Mouse (Mus musculus) neural tube, embryonic 15.5 days (tissue): Measurements from ENCODE around the gene Amz2. TPM values are rescaled to one million over a fixed set of nuclear protein-coding genes. Genes with fewer than 3 reads are reported as not detected.
"Not testable (repeated sequence)": the region's sequence is repeated elsewhere in the genome, so short reads cannot be mapped to it uniquely, and the experiment has no call there.

Source experiments
- ATAC-seq: fragments of 200-750 bp; cut with Nextera tagmentation; 2 replicates; pipeline ENCODE4 v1.8.0; 2017; ENCODE audit warnings: mild to moderate bottlenecking, moderate TSS enrichment, moderate library complexity; ENCODE audit not compliant: low FRiP score
- H3K27ac ChIP-seq: fragments of 300-500 bp; sonication (generic); replicated peaks from 2 replicates; pipeline ENCODE4 v1.5.1; 2015; ENCODE audit warnings: mild to moderate bottlenecking, inconsistent platforms
- H3K27me3 ChIP-seq: fragments of 300-500 bp; sonication (generic); replicated peaks from 2 replicates; pipeline ENCODE4 v1.6.1; 2015; ENCODE audit warnings: inconsistent platforms
- H3K36me3 ChIP-seq: fragments of 300-500 bp; sonication (generic); 2 replicates; pipeline ENCODE4 v1.6.1; 2015; ENCODE audit warnings: inconsistent platforms
- H3K4me1 ChIP-seq: fragments of 300-500 bp; sonication (generic); 2 replicates; pipeline ENCODE4 v1.6.1; 2015; ENCODE audit warnings: inconsistent platforms
- H3K4me2 ChIP-seq: fragments of 300-500 bp; sonication (generic); 2 replicates; pipeline ENCODE4 v1.6.1; 2015; ENCODE audit warnings: inconsistent platforms, mild to moderate bottlenecking, moderate library complexity
- H3K4me3 ChIP-seq: fragments of 300-500 bp; sonication (generic); replicated peaks from 2 replicates; pipeline ENCODE4 v1.5.1; 2015; ENCODE audit warnings: mild to moderate bottlenecking, inconsistent platforms
- H3K9ac ChIP-seq: fragments of 300-500 bp; sonication (generic); replicated peaks from 2 replicates; pipeline ENCODE4 v1.6.1; 2015; ENCODE audit warnings: mild to moderate bottlenecking, inconsistent platforms
- H3K9me3 ChIP-seq: fragments of 300-500 bp; sonication (generic); replicated peaks from 2 replicates; pipeline ENCODE4 v1.6.1; 2016; ENCODE audit warnings: inconsistent platforms
- WGBS: fragments of 180-500 bp; shearing (Covaris S2); methylation state at CpG from one replicate; pipeline ENCODE4 v1.1.7; 2015; ENCODE audit warnings: mixed read lengths; 5-methylcytosine and 5-hydroxymethylcytosine counted together
- polyA plus RNA-seq: library from polyadenylated mRNA; unstranded; fragments of >200 nt; fragmentation: Nextera tagmentation; extraction: Ambion mirVana; gene quantifications from 2 replicates; pipeline ENCODE4 v1.2.1, GENCODE M21; 2015

Amz2 gene
- polyA plus RNA-seq, 1 experiment from 2014 or later = 50.1 TPM

- H3K27ac ChIP-seq = no peak overlapping the region
- no peak overlapping the region for H3K4me2 ChIP-seq
- H3K9me3 ChIP-seq = no peaks in the 10 kb centered on the region
- ATAC-seq = no peak
- H3K4me1 ChIP-seq = no peaks in the 10 kb centered on the region
- WGBS = 85% methylated on average over 15 of the region's 15 CpGs
- H3K27me3 ChIP-seq = no peaks in the 10 kb centered on the region
- H3K36me3 ChIP-seq = no peaks in the 10 kb centered on the region
- H3K9ac ChIP-seq = no peak overlapping the region
- H3K4me3 ChIP-seq = no peak overlapping the region
Observed at GRCm38 (mm10) chr11:109485398-109486045, 59.8 kb downstream of the Amz2 start.

- 65% methylated on average over 1 of the region's 1 CpGs for WGBS
- Histone ChIP-seq H3K4me1 (no peaks in the 10 kb centered on the region), H3K9me3 (no peaks in the 10 kb centered on the region), H3K4me3 (no peak overlapping the region), H3K4me2 (no peak overlapping the region), H3K27me3 (no peaks in the 10 kb centered on the region), H3K9ac (no peak overlapping the region), H3K27ac (no peak overlapping the region), H3K36me3 (no peaks in the 10 kb centered on the region)
- ATAC-seq = no peak
Observed at GRCm38 (mm10) chr11:109487111-109487510, 61.4 kb downstream of the Amz2 start.

DNA sequence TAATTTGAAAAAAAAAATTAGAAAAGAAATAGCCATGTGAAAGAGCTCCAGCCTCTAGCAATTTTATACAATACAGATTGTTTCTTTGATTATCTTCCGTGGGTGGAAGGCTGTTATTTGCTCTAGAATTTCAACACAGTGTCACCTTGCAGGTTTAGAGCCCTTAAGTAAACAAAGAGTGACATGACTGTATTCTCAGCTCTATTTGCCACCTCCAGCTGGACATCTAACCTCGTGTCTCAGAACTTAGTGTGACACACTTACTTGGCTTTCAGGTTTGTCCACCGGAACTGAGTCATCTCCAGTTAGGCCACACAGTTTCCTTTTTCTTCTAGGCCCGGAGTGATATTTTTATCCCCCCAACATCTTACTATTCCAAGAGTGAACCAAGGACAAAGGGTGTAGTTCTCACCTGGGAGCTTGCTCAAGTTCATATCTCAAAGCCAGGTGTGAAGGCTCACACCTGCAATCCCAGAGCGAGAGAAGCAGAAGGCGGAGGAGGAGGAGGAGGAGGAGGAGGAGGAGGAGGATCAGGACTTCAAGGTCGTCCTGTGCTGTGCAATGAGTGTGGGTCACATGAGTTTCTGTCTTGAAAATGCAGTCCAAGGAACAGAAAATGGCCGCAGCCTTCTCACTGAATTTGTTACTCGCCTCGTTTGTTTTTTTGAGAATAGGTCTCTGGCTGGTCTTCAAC lies 62.4 kb downstream of the Amz2 start:
- Histone ChIP-seq H3K4me2 (no peak overlapping the region), H3K9ac (no peak overlapping the region), H3K4me1 (no peaks in the 10 kb centered on the region), H3K27ac (no peak overlapping the region), H3K9me3 (no peaks in the 10 kb centered on the region), H3K27me3 (no peaks in the 10 kb centered on the region), H3K36me3 (no peaks in the 10 kb centered on the region), H3K4me3 (no peak overlapping the region)
- ATAC-seq = no peak
- WGBS = 88% methylated on average over 8 of the region's 10 CpGs

DNA sequence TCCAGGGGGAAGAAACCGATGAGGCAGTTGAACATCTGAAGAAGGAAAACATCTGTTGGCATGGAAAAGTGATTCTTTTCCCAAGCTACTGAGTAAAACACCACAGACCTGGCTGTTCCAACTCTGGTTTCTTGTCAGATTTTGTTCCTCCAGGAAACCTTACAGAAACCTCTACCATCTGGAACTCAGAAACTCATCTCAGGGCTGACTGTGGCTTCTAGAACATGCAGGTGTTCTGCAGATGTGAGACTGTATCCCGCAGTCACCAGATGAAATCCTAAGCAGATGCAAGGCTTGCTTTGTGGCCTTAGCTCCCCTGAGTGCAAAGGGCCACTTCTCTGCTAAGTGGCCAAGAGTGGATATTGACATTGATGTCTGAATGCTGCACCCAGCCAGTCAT lies 64.0 kb downstream of the Amz2 start:
- Histone ChIP-seq H3K4me3 (no peak overlapping the region), H3K9ac (no peak overlapping the region), H3K4me1 (no peaks in the 10 kb centered on the region), H3K4me2 (no peak overlapping the region), H3K27me3 (no peaks in the 10 kb centered on the region), H3K9me3 (no peaks in the 10 kb centered on the region), H3K36me3 (no peaks in the 10 kb centered on the region), H3K27ac (no peak overlapping the region)
- no peak for ATAC-seq
- 84% methylated on average over 2 of the region's 2 CpGs for WGBS

DNA sequence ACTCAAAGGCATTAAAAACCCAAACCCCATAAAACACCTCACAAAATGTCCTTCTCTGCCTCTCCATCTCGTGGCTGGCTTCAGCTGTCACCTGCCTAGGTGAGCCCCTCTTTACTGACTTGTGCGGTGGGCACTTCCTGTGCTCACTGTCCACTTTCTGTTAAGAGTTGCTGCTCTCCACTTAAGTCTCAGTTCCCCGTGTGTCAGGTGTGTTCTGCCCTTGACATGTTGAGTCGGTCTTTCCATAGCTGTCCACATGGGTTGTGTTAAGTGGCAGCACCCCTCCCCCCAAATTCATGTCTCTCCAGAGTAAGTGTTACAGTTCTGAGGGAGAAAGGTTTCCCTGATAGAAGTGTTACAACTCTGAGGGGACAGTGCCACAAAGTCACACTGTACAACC lies 66.1 kb downstream of the Amz2 start:
- Histone ChIP-seq H3K9me3 (no peaks in the 10 kb centered on the region), H3K4me1 (peaks cover 8% of the 10 kb centered on the region; the same call in 1 of the 2 replicates), H3K4me3 (no peak overlapping the region), H3K36me3 (no peaks in the 10 kb centered on the region), H3K9ac (no peak overlapping the region), H3K27me3 (no peaks in the 10 kb centered on the region), H3K4me2 (no peak overlapping the region), H3K27ac (no peak overlapping the region)
- WGBS = 87% methylated on average over 4 of the region's 4 CpGs
- no peak for ATAC-seq

- H3K9ac ChIP-seq, H3K4me3 ChIP-seq, H3K27ac ChIP-seq, H3K4me2 ChIP-seq, H3K36me3 ChIP-seq, H3K27me3 ChIP-seq, ATAC-seq, H3K9me3 ChIP-seq: not testable (repeated sequence)
- WGBS = 72% methylated on average over 8 of the region's 8 CpGs
- peaks cover 16% of the 10 kb centered on the region for H3K4me1 ChIP-seq
Observed at GRCm38 (mm10) chr11:109492847-109493464, 67.2 kb downstream of the Amz2 start.

GRCm38 (mm10) chr11:109494890-109495770 lies 69.4 kb downstream of the Amz2 start:
- Histone ChIP-seq H3K9me3 (no peaks in the 10 kb centered on the region), H3K4me1 (peaks cover 19% of the 10 kb centered on the region), H3K4me3 (no peak overlapping the region), H3K27me3 (no peaks in the 10 kb centered on the region), H3K36me3 (no peaks in the 10 kb centered on the region), H3K9ac (no peak overlapping the region), H3K27ac (no peak overlapping the region), H3K4me2 (no peak overlapping the region)
- no peak for ATAC-seq
- 55% methylated on average over 24 of the region's 24 CpGs for WGBS

DNA sequence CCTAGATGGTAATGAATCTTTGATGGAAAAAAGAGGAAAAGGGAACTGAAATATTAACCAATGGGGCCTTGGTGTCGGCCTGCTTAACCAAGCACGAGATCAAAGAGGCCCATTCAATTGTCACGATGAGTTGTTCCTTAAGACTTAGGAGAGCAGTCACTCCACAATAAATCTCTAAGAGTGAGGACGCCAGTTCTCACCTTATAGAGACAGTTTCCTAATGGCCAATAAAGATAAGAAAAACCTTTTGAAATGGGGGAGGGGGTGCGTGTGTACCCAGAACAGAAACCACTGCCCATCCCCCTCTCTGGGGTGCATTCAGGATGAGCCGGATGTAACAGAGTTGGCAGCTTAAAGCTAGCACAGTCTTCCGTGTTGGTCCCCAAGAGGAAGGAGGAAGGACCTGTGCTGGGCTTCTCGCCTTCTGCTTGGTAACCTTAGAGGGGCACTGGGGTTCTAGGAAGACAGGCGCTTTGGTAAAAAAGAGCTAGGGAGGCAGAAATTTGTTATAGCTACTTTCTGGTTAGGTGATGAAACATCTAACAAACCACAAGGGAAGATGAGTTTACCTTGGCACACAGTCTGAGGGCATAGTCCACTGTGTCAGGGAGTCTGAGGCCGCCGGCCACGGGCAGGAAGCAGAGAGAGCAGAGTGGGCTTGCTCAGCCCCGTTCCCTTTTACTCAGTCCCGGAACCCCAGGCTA lies 70.2 kb downstream of the Amz2 start:
- H3K27ac ChIP-seq = no peak overlapping the region
- peaks cover 19% of the 10 kb centered on the region for H3K4me1 ChIP-seq
- 49% methylated on average over 14 of the region's 14 CpGs for WGBS
- no peak overlapping the region for H3K9ac ChIP-seq
- H3K36me3 ChIP-seq = no peaks in the 10 kb centered on the region
- H3K4me2 ChIP-seq = no peak overlapping the region
- no peaks in the 10 kb centered on the region for H3K27me3 ChIP-seq
- no peaks in the 10 kb centered on the region for H3K9me3 ChIP-seq
- H3K4me3 ChIP-seq = no peak overlapping the region
- no peak for ATAC-seq

DNA sequence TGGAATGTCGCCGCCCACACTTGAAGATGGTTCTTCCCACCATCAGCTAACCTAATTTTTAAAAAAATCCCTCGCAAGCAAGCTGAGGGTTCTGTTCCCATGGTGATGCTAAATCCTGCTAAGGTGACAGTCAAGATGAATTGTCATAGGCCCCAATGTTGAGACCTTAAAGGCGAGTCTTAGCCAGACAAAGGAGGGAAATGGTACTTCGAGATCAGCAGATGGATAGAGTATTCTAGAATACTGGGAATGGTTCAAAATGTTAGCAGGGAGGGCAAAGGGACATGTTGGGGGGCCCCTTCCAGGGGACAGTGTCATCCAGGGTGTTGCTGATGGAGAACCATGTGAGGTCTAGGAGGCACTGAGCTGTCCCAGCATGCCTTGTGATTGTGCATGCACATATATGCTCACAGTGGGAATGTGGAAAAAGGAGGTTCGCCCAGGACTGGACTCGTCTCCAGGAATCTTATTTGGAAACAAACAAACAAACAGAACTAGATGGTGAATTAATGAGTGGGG lies 70.8 kb downstream of the Amz2 start:
- 84% methylated on average over 7 of the region's 7 CpGs for WGBS
- ATAC-seq = no peak

GRCm38 (mm10) chr11:109496996-109497714 lies 71.4 kb downstream of the Amz2 start:
- Histone ChIP-seq H3K4me1 (peaks cover 19% of the 10 kb centered on the region), H3K36me3 (no peaks in the 10 kb centered on the region), H3K27ac (no peak overlapping the region), H3K9me3 (no peaks in the 10 kb centered on the region), H3K4me2 (no peak overlapping the region), H3K4me3 (no peak overlapping the region), H3K27me3 (no peaks in the 10 kb centered on the region), H3K9ac (no peak overlapping the region)
- no peak; the same call in 1 of the 2 replicates for ATAC-seq
- 40% methylated on average over 6 of the region's 6 CpGs for WGBS

More for the DNA sequence above, 70.8 kb downstream of the Amz2 start:
- Histone ChIP-seq H3K4me3 (no peak overlapping the region), H3K4me1 (peaks cover 19% of the 10 kb centered on the region), H3K36me3 (no peaks in the 10 kb centered on the region), H3K9me3 (no peaks in the 10 kb centered on the region), H3K27ac (no peak overlapping the region), H3K27me3 (no peaks in the 10 kb centered on the region), H3K4me2 (no peak overlapping the region), H3K9ac (no peak overlapping the region)
